In genomic region chr16:95600572-95601218, GRCm38 (mm10) we compare ENCODE assay signal across 15 mouse cellular contexts. TPM values are rescaled to one million over a fixed set of nuclear protein-coding genes. Genes with fewer than 3 reads are reported as not detected.
DNase-seq lines count a peak whose midpoint lies in the region; ATAC-seq and TF ChIP-seq lines count a peak whose summit lies in the region.
"Had no signal": no experiment of that assay in that cellular context is flagged by ENCODE, and none has a peak within 500 bp of the region (broad histone marks: within the 10 kb centered on the region; RNA-seq: fewer than 3 reads in every experiment).

No protein-coding gene starts in this region.

- peaks cover 7% of the 10 kb centered on the region; the same call in 1 of the 2 replicates for H3K27me3 ChIP-seq in E14TG2a.4 (ENCODE audit: insufficient read depth, low read length)
- H3K27me3 ChIP-seq in midbrain, embryonic 13.5 days, result no peaks in the 10 kb centered on the region
- H3K27me3 ChIP-seq: midbrain, embryonic 12.5 days had no signal

- DNase-seq in Muller cell, postnatal 12 days (ENCODE audit: inconsistent ontology term), result peak; percentile 51
- DNase-seq in thymus, postnatal 25 days, result no peak
- DNase-seq in layer of hippocampus, adult 11-12 months (ENCODE audit: low spot score), result no peak
- DNase-seq: cerebellum, adult 2 months; embryo, embryonic 11 days; kidney, adult 11 months had no signal

- H3K9me3 ChIP-seq in E14TG2a.4 (ENCODE audit: low read length), result no peaks in the 10 kb centered on the region
- no peaks in the 10 kb centered on the region for H3K9me3 ChIP-seq in midbrain, embryonic 13.5 days
- H3K9me3 ChIP-seq: midbrain, embryonic 12.5 days had no signal

- ATAC-seq in hematopoietic stem cell, adult 5-6 weeks (replicated peaks in 1 of 2; ENCODE audit: insufficient read depth in 1 of 2, low FRiP score in 2 of 2, low TSS enrichment in 1 of 2, low read depth in 1 of 2, poor library complexity in 2 of 2, severe bottlenecking in 2 of 2), result peak; percentile 64 to 78
- ATAC-seq in midbrain, embryonic 13.5 days, result peak; percentile 32; the same call in 1 of the 2 replicates
- no peak for ATAC-seq in frontal cortex, adult (ENCODE audit: low TSS enrichment)
- ATAC-seq in inflammation-experienced regulatory T-cells, adult 6 months, result no peak

- no peak overlapping the region for H3K4me2 ChIP-seq in midbrain, embryonic 13.5 days (replicated peaks)
- H3K4me2 ChIP-seq: liver, embryonic 11.5 days; midbrain, embryonic 12.5 days had no signal

- 67% methylated on average over 19 of the region's 19 CpGs for WGBS in midbrain, embryonic 13.5 days

- no peaks in the 10 kb centered on the region for H3K36me3 ChIP-seq in E14TG2a.4 (ENCODE audit: insufficient read depth, low read length)
- H3K36me3 ChIP-seq in midbrain, embryonic 13.5 days, result no peaks in the 10 kb centered on the region
- H3K36me3 ChIP-seq: midbrain, embryonic 12.5 days had no signal

- H3K4me1 ChIP-seq in E14TG2a.4 (replicated peaks; ENCODE audit: low read depth, low read length), result peaks cover 31% of the 10 kb centered on the region
- peaks cover 26% of the 10 kb centered on the region; the same call in 1 of the 2 replicates for H3K4me1 ChIP-seq in midbrain, embryonic 13.5 days (replicated peaks)

- no peak overlapping the region for H3K27ac ChIP-seq in midbrain, embryonic 13.5 days
- H3K27ac ChIP-seq: left cerebral cortex, adult 2 months; stomach, postnatal 0 days had no signal

- H3K9ac ChIP-seq in midbrain, embryonic 13.5 days (replicated peaks), result no peak overlapping the region
- H3K9ac ChIP-seq: midbrain, embryonic 12.5 days had no signal

- TF ChIP-seq CTCF in E14TG2a.4 (conservative IDR thresholded peaks at IDR 0.05; ENCODE audit: low read length), result no peak

- H3K4me3 ChIP-seq in E14TG2a.4 (replicated peaks; ENCODE audit: low read length), result peak overlapping the region; percentile 58
- H3K4me3 ChIP-seq in midbrain, embryonic 13.5 days (replicated peaks), result no peak overlapping the region
- H3K4me3 ChIP-seq: left cerebral cortex, adult 2 months; midbrain, embryonic 12.5 days had no signal

RNA-seq across cellular contexts. Expression of gene Erg, which starts 14.3 kb away (rescaled TPM):
- total RNA-seq in hematopoietic stem cell, adult 5-6 weeks (2017), result 247 and 272 TPM in 2 replicates
- polyA plus RNA-seq in midbrain, embryonic 13.5 days (2015; fragmentation: Nextera tagmentation; extraction: Ambion mirVana), result 1.5 and 1.6 TPM in 2 replicates
- not detected for polyA plus RNA-seq in inflammation-experienced regulatory T-cells, adult 6 months (2017; shearing (Covaris generic))

Comparison
In these comparisons a context has a peak if more than half of its experiments do, and no peak if none do; other contexts are left out.
1. ATAC-seq: peak in hematopoietic stem cell, adult 5-6 weeks (2 of 2) and midbrain, embryonic 13.5 days (single experiment); none in frontal cortex, adult (single experiment) and inflammation-experienced regulatory T-cells, adult 6 months (single experiment).